Mouse (Mus musculus) cerebellum, adult 11 months (tissue): ENCODE measurements around the gene Palm2.

Source experiments
- DNase-seq: peaks from one replicate; pipeline ENCODE4 v3.0.0; 2022

Gene Palm2

DNA sequence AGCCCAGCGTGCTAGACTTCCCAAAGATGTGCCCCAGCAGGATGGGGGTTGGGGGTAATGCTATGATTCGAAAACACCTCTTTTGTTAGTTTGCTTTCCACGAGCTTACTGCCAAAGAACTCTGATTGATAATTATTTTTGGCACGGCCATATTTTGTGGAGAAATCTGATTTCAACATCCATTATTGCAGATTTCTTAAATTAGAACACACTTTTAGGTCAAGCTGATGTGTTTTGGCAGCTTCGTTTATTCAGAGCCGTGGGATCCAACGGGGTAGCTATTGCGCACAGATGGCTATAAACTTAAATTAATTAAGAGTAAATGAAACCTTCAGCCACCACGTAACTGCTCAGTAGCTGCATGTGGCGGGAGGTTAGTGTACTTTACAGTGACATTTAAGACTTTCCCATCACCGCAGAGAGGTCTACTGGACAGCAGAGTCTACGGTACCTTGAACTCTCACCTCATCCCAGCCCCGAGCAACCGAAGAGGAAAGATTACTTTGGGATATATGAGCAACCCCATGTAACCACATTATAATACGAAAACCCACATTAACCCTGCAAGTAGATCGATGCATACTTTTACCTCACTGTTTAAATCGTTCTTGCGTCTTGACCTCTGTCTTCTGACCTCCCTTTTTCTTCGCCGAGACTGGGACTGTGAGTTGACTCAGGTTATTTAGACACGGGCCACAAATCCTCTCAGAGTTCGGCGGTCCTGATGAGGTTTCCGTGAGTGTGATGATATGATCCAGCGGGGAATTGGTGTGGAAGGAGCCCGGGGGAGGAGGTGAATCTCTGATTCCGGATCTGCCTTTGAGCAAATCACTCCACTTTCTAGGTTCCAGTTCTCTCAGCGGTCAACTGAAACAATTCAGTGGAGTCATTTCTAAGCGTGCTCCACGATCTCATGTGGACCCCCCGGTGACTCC, 80.2 kb downstream of the Palm2 start:
- no peak for DNase-seq

DNA sequence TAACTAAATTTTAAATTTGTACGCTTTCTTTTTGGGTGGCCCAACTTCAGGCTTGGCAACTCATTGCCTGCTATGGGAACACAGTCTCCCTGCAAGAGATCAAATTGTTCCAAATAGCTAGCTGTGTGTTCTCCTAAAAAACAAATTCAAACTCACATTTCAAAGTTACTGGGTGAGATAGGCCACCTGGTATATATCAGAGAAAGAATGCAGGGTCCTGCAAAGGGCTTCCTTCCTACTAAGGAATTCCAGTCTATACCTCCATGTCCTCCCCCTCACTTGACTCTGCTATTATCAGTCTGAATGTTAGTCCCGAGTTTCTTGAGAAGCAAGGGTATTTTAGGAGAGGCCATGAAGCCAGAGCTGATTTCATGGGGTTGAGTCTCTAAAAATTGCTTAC, 81.3 kb downstream of the Palm2 start:
- DNase-seq, result no peak

DNA sequence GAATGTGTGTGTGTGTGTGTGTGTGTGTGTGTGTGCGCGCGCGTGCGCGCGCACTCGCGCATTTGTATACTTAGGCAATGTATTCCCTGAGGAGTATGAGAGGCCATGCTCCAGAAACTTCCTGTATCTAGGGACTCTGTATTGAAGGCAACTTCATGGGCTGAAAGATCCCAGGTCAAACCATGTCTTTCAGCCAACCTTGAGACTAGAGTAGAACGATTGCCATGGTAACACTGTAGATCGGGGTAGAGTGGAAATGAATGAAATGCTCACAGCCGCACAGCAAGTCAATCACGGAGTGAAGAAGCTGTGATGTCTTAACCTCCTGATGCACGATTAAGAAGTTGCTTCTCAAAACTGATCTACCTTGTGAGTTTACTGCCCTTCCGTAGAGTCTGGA, 89.4 kb downstream of the Palm2 start:
- DNase-seq, result no peak

DNA sequence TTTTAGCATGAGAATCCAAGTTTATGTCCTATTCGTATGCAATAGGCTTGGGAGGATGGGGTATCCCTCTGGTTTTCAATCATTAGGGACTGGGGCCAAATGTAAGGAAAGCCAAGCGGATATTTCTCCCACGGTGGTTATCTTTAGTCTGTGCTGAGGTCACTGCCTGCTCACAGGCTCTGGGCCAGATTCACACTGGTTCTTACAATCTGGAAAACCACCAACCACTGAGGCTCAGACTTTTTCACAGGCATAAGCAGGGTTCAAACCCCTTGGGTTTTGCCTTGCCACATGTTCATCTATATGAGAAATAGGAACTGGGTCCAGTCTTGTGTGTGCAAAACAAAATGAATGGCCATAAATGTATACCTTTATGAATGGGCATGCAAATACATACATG, 90.4 kb downstream of the Palm2 start:
- no peak for DNase-seq

DNA sequence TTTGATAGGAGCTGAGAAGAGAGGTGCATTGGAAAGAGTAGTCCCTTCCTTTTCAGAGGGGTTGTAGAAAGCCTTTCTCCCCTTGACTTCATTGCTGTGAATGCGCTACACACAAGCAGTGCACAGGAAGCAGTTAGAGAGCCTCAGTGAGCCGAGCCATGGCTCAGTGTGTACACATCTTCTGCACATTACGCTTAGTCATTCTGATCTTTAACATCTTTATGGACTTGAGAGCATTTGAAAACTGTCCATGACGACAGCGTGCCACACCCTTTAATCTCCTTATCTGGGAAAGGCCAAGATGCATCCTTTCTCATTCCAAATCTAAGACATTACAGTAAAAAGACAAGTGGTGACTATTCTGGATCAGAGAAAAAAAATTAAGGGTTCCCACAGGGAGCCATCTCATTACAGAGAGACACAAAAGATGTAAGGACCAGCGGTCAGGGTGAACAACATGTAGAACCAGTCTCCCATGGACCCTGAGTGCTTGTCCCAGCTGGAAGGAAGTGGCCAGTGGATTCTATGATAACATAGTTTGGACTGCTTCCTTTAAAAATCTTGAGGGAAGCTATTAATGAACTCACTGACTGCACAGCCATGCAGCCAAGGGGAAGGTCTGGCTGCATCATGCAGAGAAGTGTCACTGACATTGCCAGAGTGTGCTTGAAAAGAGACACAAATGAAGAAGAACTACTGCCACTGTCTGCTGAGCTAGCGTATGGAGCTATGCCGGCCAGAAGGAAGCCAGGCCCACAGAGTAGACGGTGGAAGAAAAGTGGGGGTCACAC, 91.4 kb downstream of the Palm2 start:
- no peak for DNase-seq

DNA sequence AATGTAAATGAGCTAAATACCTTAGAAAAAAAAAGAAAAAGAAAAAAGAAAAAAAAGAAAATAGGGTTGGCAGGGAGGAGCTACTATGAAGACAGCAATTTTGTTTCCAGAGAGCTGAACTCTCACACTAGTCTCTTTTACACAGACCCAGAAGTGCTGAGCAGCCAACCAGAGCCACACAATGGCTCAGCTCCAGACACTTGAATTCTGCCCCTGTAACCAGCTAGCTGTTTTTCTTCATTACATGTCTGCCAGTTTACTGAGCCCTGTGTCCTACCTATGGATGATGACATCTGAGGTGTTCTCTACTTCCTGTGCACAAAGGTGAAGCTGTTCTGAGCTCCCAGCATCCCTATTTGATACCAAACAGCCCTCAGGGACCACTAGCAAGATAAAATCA, 94.2 kb downstream of the Palm2 start:
- no peak for DNase-seq

DNA sequence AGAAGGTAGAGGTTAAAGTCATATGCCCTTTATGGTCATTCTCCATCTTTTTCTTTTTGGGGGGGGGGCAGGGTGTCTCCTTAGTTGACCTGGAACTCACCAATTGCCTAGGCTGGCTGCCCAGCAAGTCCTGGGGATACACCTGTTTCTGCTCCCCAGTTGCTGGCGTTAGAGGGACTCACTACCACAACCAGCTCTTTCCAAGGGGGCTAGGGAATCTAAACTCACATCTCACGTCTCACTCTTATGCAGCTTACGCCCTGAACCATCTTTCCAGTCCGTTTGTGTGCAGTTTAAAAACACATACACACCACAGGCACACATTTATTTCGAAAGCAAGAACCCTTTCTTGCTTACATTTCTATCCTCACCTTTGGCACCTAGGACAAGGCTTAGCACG, 99.6 kb downstream of the Palm2 start:
- DNase-seq, result no peak

DNA sequence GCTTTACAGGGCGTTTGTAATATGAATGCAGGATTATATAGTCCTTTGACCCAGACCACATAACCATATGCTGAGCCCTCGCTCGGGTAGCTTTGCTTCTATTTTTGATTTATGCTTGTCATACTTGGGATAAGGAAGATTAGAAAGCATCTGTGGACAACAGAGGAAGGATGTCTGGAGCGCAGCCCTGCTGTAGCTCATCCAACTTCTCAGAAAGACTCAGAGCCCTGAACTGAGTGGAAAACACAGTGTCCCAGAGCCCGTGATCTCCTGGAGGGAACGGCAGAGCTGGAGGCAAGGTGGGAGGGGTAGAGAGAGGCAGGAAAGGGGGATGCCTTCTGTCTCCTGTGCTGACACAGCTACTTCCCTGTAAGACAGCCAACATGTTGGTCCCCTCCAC, 100.2 kb downstream of the Palm2 start:
- no peak for DNase-seq

DNA sequence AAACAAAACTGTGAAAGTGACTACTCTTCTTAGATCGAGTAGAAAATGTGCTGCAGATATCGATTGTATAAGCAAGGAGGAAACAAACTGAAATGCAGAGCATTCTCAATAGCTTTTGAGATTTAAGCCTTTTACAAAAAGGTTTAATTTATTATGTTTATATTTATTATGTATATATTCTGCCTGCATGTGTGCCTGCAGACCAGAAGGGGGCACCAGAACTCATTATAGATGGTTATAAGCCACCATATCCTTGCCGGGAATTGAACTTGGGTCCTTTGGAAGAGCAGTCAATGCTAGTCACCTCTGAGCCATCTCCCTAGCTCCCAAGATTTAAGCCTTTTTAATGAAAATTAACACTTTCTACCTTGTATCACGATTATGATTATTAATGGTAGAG, 101.0 kb downstream of the Palm2 start:
- DNase-seq, result no peak

DNA sequence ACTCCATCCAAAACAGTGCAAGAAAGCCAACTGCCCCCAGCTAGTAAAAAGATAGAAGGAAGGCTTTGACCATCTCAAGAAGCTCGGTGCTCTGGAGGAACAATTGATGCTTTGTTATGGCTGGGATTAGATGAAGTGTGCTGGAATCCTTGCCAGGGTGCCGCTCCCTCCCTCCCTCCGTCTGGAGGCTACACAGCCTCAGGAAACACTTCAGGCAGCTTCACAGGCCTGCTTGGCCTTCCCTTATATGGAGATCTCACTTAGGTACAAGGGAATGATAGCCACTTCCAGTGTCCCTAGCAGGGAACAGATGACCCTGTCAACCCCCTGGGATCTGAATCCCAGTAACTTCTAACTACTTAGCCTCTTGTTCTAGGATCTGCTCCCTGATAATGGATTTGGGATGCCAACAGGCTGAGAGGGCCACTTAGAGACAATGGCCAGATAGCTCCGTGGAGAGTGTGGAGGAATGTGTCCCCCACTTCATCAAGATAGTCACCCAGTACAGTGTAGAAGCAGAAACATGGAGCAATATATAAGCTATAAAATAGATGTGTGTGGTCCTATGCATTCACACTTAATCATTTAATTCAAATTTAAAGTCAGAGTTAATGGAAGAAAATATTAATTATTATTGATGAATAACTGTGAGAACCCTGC, 104.1 kb downstream of the Palm2 start:
- DNase-seq, result no peak

DNA sequence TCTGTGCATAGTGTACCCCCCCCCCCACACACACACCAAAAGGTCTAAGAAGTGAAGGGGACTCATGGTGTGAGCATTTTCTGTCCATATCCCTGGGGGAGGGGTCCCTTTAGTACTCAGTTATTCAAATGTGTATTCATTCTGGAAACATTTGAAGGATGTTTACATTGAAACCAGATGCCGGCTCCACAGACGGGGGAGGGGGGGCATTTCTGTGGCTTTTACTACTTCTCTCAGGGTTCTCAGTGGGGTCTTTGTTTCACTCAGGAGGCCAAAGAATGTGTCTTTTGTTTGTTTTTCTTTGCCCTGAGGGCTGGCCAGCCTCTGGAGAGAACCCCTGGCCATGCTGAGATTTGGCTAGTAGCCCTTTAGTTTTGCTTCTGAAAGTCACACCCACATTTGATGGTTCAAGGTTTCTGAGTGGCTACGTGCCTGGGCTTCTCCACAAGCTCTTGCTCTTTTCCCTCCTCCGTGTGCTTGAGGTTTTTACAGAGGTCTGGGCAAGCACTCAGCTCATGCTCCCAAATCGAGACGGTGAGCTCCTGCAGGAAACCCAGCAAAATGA, 109.7 kb downstream of the Palm2 start:
- DNase-seq, result no peak

DNA sequence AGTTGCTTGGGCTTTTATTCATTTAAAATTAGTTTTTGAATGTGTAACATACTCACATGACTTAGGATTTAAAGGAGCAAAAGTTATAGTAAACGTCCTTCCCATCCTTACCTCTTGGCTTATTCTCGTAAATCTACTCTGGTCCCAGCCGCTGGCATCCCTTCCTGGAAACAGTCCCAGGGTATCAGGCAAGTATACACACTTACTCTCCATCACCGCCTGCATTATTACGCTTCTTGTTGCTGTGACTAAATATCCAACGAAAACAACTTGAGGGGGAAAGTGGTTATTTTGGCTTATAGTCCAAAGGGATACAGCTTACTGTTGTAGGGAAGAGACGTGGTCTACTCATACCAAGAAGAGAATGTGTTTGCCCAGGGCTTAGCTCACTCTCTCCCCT, 113.7 kb downstream of the Palm2 start:
- DNase-seq, result no peak

DNA sequence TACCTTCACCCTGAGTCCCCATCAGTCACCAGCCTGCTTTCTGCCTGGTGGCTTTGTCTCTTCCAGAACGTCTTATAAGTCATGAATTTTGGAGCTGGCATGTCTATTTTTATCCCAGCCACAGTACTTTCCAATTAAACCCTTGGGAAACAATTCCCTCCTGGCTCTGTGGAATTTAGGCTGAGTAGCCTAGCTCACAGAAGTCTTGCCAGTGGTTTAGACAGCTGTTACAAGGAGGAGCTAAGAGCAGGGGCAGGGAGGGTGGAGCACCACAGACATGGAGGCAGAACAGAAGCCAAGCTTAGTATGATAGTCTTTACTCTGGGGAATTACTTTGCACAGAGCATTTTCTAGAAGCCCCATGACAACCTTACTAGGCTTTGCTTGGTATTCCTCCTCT, 116.2 kb downstream of the Palm2 start:
- DNase-seq, result no peak

DNA sequence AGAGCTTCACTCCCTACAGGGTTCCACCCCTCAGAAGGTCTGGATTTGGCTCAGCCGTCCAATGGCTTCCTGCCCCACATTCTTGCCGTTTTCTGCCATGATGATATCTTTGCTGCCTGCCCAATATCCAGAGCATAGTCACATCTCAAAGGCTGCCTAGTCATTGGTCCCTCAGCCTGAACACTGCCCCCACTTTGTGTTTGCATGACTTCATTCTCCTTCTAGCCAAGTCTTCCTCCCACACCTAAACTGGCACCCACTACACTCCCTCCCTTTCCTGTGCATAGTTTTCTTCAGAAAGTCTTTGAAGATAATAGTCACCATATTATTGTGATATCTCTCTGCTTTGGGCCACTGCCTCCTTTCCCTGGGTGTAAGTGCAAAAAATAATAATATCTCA, 123.1 kb downstream of the Palm2 start:
- DNase-seq, result no peak

DNA sequence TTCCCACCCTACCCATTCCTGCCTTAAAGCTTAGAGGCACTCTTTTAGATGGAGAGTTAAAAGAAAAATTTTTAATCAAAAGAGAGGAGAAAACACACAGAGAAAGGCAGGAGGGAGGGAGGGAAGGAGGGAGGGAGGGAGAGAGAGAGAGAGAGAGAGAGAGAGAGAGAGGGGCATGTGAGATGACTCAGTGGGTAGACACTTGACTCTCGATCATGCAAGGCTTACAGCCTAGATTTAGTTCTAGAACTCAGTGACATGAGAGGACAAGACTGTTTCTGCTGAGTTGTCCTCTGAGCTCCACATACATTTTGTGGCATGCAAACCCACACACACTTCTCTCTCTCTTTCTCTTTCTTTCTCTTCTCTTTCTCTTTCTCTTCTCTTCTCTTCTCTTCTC, 125.4 kb downstream of the Palm2 start:
- DNase-seq, result no peak

DNA sequence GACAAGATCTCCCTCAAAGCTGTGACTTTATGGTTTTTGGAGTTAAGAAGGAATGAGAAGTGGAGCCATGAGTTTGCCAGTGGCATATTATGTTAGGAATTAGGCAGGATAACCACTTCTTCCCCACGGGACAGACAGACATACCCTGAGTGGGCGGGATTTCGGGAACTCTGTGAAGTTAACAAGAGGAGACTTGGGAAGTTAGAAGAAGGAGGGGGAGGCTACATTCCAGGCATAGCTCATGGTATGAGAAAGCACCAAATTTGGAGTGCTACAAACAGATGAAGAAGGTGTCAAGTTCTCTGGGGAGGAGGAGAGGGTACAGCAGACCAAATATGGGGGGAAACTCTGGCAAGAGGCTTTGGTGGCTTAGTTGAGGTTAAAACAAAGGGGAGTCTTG, 126.0 kb downstream of the Palm2 start:
- no peak for DNase-seq

DNA sequence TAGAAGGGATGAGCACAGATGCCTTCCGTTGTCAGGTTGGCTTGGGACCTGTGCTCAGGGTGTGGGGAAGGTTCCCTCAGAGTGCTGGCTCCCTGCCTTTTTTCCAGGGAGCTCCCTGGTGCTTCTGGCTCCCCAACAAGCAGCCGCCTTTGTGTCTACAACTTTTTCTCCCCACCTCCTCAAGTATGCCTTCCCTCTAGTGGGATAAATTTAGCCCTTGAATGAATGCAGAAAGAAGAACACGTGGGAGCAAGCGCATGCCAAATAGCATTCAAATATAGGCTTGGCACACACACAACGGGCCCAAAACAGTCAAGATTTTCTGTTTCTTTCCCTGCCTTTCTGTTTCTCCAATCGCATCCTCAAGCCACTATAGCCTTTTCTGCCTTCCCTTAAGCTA, 127.0 kb downstream of the Palm2 start:
- no peak for DNase-seq

DNA sequence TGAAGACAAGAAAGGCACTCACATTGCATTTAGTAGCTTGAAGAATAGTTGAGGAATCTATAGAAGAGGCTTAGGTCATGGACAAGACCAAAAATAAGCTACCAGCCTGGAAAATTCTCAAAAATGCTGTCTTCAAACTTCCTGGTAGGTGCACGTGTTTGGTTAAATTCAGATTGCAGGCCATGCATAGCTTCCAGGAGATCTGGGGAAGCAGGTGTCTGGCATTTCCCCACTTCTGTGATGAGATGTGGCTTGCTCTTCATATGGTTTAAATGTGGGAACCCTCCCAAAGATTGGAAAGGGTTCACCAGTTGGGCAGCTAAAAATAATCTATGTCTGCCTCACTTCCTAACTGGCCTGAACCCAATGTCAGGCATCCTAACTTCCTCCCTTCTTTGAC, 131.2 kb downstream of the Palm2 start:
- DNase-seq, result no peak

DNA sequence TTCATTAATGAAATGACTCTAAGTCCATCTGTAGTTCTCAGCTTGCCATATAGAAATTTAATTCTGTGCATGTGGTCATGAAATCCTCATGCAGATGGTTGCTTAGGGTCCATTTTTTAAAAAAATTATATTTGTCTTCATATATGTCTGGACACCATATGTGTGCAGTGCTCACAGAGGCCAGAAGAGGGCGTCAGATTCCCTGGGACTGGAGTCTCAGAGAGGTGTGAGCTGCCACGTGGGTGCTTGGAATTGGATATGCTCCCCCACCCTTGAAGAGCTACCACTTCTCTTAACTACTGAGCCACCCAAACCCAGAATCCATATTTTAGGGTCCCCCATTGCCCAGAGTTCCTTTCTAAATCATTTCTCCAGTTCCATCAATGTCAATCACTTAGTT, 131.8 kb downstream of the Palm2 start:
- DNase-seq, result no peak

DNA sequence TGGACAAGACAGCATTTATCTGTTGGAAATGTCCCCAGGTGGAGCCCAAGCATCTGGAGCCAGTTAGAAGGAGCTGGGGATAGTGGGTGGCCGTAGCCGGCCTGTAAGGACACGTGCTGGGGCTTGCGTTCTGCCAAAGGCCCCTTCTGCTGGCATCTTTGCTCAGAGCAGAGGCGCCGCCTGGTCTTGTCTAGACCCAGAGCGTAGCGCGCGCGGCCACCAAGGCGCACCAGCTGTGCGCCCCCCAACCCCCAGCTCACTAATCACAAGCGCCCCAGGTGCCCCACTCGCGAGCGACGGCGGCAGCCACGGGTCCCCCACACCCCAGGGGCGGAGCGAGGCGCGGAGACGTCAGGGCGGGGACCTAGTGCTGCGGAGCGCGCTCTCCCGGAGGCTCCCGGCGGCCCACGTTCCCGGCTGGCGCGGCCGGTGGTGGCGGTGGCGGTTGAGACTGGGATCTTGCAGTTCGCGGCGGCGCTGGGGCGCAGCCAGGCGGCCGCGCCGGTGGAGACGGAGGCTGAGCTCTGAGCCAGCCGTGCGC, 133.7 kb downstream of the Palm2 start, which contains the start of gene Pakap:
Gene Pakap, plus strand, starts transcription at position 514 of the 541 bp plus-strand sequence.
- peak; percentile 18 for DNase-seq

DNA sequence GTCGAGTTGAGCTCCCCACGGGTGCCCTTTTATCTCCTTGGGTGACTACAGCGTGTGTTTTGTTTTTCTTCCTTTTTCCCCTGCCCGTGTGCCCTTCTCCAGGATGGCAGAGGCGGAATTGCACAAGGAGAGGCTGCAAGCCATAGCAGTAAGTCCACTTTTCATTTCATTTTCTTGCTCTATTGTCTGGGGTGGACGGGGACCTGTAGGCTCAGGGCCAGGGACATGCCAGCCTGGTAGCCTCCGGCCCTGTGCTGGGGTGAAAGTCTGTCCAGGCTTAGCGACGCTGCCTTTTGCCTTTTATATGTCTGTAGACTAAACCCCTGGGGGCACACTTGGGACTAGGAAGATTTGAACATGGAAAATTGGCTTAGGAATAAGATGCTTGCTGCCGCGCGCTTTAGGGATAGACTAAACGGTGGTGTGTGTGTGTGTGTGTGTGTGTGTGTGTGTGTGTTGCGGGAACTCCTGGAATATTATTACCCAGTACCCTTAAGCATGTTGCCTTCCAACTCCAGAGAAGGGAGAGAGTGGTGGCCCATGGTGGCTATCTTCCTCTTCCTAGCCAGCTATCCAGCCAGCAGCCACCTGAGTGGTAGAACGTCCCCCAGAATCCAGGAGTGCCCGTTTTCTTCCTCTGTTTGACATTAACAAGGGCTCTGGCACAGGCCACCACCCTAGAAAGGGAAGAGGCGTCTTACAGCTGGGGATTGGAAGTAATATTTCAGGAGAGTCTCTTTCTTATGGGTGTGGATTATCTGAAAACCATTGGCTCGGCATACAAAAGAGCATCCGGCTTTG, 134.4 kb downstream of the Palm2 start:
- DNase-seq, result no peak

DNA sequence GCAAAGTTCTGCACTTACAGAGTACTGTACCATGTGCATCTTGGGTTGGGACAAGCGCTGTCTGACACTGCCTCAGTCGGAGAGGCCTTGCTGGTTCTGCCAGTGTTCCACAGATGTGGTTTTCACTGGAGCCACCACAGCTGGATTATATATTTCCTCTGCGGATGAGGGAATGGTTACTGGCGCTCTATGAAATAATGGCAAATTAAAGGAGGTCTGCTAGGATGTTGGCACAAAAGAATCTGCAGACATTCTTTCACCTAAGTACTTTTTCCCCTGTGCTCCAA, 135.0 kb downstream of the Palm2 start:
- DNase-seq, result no peak
